Mouse (Mus musculus) hindbrain, embryonic 13.5 days (tissue): ENCODE measurements around the gene Srp14. TPM values are rescaled to one million over a fixed set of nuclear protein-coding genes. Genes with fewer than 3 reads are reported as not detected.

Experiments
- ATAC-seq: fragments of 200-750 bp; cut with Nextera tagmentation; 2 replicates; pipeline ENCODE4 v1.8.0; 2017; ENCODE audit warnings: moderate TSS enrichment; ENCODE audit not compliant: low FRiP score
- H3K27ac ChIP-seq: fragments of 300-500 bp; sonication (generic); 2 replicates; pipeline ENCODE4 v1.5.1; 2015; ENCODE audit warnings: inconsistent platforms, mild to moderate bottlenecking, moderate library complexity
- H3K27me3 ChIP-seq: fragments of 300-500 bp; sonication (generic); 2 replicates; pipeline ENCODE4 v1.6.1; 2015; ENCODE audit warnings: mild to moderate bottlenecking, inconsistent platforms
- H3K36me3 ChIP-seq: fragments of 300-500 bp; sonication (generic); 2 replicates; pipeline ENCODE4 v1.6.1; 2015; ENCODE audit warnings: mild to moderate bottlenecking, inconsistent platforms
- H3K4me1 ChIP-seq: fragments of 300-500 bp; sonication (generic); replicated peaks from 2 replicates; pipeline ENCODE4 v1.6.1; 2015; ENCODE audit warnings: inconsistent platforms
- H3K4me2 ChIP-seq: fragments of 300-500 bp; sonication (generic); 2 replicates; pipeline ENCODE4 v1.6.1; 2015; ENCODE audit warnings: inconsistent platforms, mild to moderate bottlenecking, moderate library complexity
- H3K4me3 ChIP-seq: fragments of 300-500 bp; sonication (generic); 2 replicates; pipeline ENCODE4 v1.5.1; 2015; ENCODE audit warnings: mild to moderate bottlenecking, inconsistent platforms
- H3K9ac ChIP-seq: fragments of 300-500 bp; sonication (generic); 2 replicates; pipeline ENCODE4 v1.6.1; 2015; ENCODE audit warnings: mild to moderate bottlenecking, inconsistent platforms
- H3K9me3 ChIP-seq: fragments of 300-500 bp; sonication (generic); 2 replicates; pipeline ENCODE4 v1.6.1; 2016; ENCODE audit warnings: inconsistent platforms
- WGBS: fragments of 180-500 bp; shearing (Covaris S2); methylation state at CpG from one replicate; pipeline ENCODE4 v1.1.7; 2015; 5-methylcytosine and 5-hydroxymethylcytosine counted together
- polyA plus RNA-seq: library from polyadenylated mRNA; unstranded; fragments of >200 nt; fragmentation: Nextera tagmentation; extraction: Ambion mirVana; gene quantifications from 2 replicates; pipeline ENCODE4 v1.2.1, GENCODE M21; 2015

Srp14 gene
- polyA plus RNA-seq: 362 and 376 TPM in 2 replicates

DNA sequence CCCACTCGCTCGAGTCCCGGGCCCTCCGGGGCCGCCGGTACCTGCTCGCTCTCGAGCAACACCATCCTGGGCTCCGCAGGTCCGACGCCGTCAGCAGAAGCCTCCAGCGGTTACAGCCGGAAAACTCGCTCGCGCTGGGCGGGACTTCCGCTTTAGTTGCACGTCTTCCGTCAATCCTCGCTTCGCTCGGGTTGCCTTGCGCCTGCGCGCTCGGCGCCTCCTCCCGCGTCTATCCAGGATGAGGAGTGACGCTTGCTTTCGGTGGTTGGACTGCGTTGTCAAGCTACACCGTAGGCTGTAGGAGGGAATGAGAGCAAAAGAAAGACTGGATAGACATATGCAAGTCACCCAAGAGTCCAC lies at the start of gene Srp14:
Gene Srp14, minus strand, starts transcription at position 162 of the 360 bp plus-strand sequence.
- peak within 1 kb of the TSS; percentile 87 for H3K27ac ChIP-seq
- peak within 1 kb of the TSS; percentile 86 for H3K4me3 ChIP-seq
- H3K9ac ChIP-seq: peak within 1 kb of the TSS; percentile 93
- no peaks in the 10 kb centered on the region for H3K9me3 ChIP-seq
- H3K4me1 ChIP-seq: peaks cover 25% of the 10 kb centered on the region
- ATAC-seq: peak; percentile 95
- H3K36me3 ChIP-seq: peaks cover 27% of the 10 kb centered on the region
- under 1% methylated on average over 35 of the region's 35 CpGs for WGBS
- no peaks in the 10 kb centered on the region for H3K27me3 ChIP-seq
- H3K4me2 ChIP-seq: peak within 1 kb of the TSS; percentile 83

DNA sequence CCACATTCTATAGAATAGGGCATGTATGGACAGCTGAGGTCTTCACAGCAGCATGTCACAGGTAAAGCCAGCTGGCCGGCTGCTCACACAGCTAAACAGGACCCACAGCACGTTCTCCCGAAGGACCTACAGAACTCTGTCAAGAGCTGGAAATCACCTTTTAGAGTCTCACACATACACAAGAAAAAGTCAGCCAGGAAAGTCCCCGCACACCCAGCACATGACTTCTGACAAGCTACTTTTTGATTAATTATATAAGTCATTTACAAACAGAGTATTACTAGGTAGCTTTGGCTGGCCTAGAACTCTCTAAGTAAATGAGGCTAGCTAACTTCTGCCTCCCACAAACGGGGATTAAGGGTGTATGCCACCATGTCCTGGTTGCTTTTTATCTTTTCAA lies 47.0 kb upstream of the Srp14 start:
- ATAC-seq: no peak
- WGBS: 91% methylated on average over 5 of the region's 5 CpGs
- Histone ChIP-seq H3K27ac (no peak overlapping the region), H3K4me1 (peaks cover 31% of the 10 kb centered on the region), H3K4me2 (no peak overlapping the region), H3K9me3 (no peaks in the 10 kb centered on the region), H3K4me3 (no peak overlapping the region), H3K36me3 (no peaks in the 10 kb centered on the region), H3K27me3 (no peaks in the 10 kb centered on the region), H3K9ac (no peak overlapping the region)

DNA sequence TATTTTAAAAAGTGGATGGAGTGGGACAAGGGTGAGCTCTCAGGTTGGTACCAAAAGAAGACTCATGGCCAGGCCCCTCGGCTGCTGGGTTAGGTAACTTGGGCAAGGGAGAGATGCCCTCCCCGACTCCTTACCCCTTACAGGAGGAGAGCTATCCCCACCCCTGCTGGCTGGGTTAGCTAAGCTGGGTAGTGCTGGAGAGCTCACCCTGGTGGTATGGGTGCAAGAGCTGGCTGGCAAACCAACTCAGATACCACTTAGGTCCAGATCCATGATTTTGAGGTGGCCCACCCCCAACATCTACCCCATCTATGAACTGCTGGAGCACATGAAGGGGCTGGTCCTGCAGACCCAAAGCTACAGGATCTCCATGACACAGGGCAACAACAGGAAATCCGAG lies 45.3 kb upstream of the Srp14 start:
- Histone ChIP-seq H3K36me3 (no peaks in the 10 kb centered on the region), H3K9me3 (no peaks in the 10 kb centered on the region), H3K4me1 (peaks cover 26% of the 10 kb centered on the region), H3K4me2 (no peak overlapping the region), H3K27me3 (no peaks in the 10 kb centered on the region), H3K27ac (no peak overlapping the region), H3K4me3 (no peak overlapping the region), H3K9ac (no peak overlapping the region)
- no peak for ATAC-seq
- WGBS: 82% methylated on average over 3 of the region's 3 CpGs

GRCm38 (mm10) chr2:118523163-118523730 lies 43.7 kb upstream of the Srp14 start:
- no peak overlapping the region for H3K9ac ChIP-seq
- H3K9me3 ChIP-seq: no peaks in the 10 kb centered on the region
- no peak overlapping the region for H3K4me2 ChIP-seq
- H3K4me1 ChIP-seq: peaks cover 23% of the 10 kb centered on the region
- WGBS: 73% methylated on average over 5 of the region's 5 CpGs
- no peaks in the 10 kb centered on the region for H3K36me3 ChIP-seq
- no peak for ATAC-seq
- H3K27me3 ChIP-seq: no peaks in the 10 kb centered on the region
- no peak overlapping the region for H3K4me3 ChIP-seq
- H3K27ac ChIP-seq: no peak overlapping the region

DNA sequence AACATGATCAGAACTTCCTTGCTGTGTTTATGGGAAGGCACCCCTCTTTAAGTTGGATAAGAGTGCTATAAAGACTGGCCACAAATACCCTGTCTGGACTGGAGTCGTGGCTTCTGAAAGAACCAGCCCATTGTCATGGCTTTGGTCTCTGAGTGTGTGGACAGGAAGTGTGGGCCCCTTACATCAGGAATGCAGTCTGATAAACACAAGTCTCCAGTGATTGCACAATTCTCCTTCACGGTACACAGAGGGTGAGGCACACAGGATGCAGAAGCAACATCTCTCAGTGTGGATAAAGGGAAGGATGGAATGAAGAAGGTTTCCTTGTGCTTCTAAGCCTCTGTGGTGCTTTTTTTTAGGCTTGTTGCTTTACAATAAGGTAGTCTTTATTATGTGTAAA lies 42.8 kb upstream of the Srp14 start:
- ATAC-seq: no peak
- no peak overlapping the region for H3K27ac ChIP-seq
- H3K27me3 ChIP-seq: no peaks in the 10 kb centered on the region
- H3K4me1 ChIP-seq: peaks cover 23% of the 10 kb centered on the region
- H3K9me3 ChIP-seq: no peaks in the 10 kb centered on the region
- no peaks in the 10 kb centered on the region for H3K36me3 ChIP-seq
- WGBS: 37% methylated on average over 2 of the region's 2 CpGs
- no peak overlapping the region for H3K9ac ChIP-seq
- H3K4me3 ChIP-seq: no peak overlapping the region
- H3K4me2 ChIP-seq: no peak overlapping the region

- H3K9ac ChIP-seq: no peak overlapping the region
- H3K27ac ChIP-seq: peak overlapping the region; percentile 69
- H3K4me2 ChIP-seq: no peak overlapping the region
- H3K9me3 ChIP-seq: no peaks in the 10 kb centered on the region
- peaks cover 23% of the 10 kb centered on the region for H3K4me1 ChIP-seq
- H3K36me3 ChIP-seq: no peaks in the 10 kb centered on the region
- H3K27me3 ChIP-seq: no peaks in the 10 kb centered on the region
- peak; percentile 88 for ATAC-seq
- 44% methylated on average over 9 of the region's 9 CpGs for WGBS
- no peak overlapping the region for H3K4me3 ChIP-seq
Measured at GRCm38 (mm10) chr2:118520042-118520933, 40.8 kb upstream of the Srp14 start.

GRCm38 (mm10) chr2:118512418-118513377 lies 33.2 kb upstream of the Srp14 start:
- Histone ChIP-seq H3K27ac (no peak overlapping the region), H3K36me3 (no peaks in the 10 kb centered on the region), H3K27me3 (peaks cover 27% of the 10 kb centered on the region), H3K4me3 (no peak overlapping the region), H3K9me3 (no peaks in the 10 kb centered on the region), H3K4me1 (peaks cover 21% of the 10 kb centered on the region), H3K9ac (no peak overlapping the region), H3K4me2 (no peak overlapping the region)
- ATAC-seq: no peak
- 81% methylated on average over 16 of the region's 16 CpGs for WGBS

DNA sequence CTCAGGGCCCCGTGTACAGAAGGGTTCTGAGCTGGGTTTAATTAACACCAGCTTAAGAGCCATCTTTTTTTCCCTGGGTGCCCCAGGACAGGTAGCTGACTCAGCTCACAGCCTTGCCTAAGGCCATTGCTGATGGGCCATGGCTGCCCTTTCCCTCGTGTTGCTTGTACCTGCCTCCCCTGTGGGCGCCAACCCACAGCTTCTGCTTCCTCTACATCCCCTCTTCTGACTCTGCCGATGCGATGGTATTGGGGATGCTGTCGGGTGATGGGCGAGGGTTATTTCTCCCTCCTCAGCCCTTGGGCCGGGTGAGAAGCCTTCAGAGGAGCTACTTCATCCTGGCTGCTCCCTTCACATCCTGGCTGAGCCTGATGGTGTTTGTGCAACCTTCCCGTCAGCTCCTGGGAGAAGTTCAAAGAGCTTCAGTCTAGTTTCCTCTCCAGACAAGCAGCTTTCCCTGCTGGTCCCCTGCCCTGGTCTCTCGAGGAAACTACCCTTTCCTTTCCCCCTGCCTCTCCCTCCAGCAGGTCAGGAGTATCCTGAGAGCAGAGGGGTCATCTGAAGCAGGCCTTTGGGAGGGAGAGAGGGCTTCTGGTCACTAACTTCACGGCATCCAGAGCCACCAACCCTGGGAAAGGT lies 32.4 kb upstream of the Srp14 start:
- Histone ChIP-seq H3K4me3 (no peak overlapping the region), H3K4me1 (peaks cover 21% of the 10 kb centered on the region), H3K4me2 (no peak overlapping the region), H3K36me3 (no peaks in the 10 kb centered on the region), H3K27ac (no peak overlapping the region), H3K27me3 (peaks cover 27% of the 10 kb centered on the region), H3K9me3 (no peaks in the 10 kb centered on the region), H3K9ac (no peak overlapping the region)
- WGBS: 65% methylated on average over 11 of the region's 11 CpGs
- no peak for ATAC-seq

DNA sequence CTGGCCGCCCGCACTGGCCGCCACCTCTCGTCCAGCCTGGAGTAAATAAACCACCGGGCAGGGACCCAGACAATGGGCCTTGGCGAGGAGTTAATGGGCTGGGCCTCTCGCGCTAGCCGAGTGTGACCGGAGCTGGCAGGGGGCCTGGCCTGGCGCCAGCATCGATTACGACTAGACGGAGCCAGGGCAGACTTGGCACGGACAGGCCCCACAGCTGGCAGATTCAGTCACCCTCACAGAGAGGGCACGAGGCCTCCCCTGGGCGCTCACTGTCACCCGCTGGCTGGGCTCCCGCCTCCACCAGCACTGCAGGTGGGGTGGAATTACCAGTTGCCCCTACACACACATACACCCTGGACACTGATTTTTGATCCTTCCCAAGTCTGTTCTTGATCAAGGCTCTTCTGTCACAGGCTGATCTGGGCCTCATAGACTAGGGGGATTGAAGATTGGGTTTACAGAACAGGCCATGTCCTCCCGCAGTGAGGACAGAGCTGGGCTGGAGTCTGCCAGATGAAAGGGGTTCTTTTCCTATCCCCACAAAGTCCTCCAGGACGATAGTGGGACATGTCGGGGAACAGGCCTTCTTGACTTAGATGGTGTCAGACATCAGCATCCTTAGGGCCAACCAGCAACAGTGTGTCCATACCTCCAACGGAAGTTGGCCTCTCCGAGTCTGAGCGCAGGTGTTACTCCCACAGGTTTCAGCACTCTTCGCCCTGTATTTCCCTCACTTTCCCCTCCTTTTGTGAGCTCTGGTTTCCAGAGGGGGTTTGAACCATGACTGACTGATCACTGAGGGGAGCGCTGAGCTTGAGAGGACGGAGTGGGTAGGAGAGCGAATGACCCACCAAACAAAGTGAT lies 31.2 kb upstream of the Srp14 start:
- Histone ChIP-seq H3K4me2 (peak overlapping the region; percentile 10; the same call in 1 of the 2 replicates), H3K9ac (peak overlapping the region; percentile 63)
- ATAC-seq: peak; percentile 92

DNA sequence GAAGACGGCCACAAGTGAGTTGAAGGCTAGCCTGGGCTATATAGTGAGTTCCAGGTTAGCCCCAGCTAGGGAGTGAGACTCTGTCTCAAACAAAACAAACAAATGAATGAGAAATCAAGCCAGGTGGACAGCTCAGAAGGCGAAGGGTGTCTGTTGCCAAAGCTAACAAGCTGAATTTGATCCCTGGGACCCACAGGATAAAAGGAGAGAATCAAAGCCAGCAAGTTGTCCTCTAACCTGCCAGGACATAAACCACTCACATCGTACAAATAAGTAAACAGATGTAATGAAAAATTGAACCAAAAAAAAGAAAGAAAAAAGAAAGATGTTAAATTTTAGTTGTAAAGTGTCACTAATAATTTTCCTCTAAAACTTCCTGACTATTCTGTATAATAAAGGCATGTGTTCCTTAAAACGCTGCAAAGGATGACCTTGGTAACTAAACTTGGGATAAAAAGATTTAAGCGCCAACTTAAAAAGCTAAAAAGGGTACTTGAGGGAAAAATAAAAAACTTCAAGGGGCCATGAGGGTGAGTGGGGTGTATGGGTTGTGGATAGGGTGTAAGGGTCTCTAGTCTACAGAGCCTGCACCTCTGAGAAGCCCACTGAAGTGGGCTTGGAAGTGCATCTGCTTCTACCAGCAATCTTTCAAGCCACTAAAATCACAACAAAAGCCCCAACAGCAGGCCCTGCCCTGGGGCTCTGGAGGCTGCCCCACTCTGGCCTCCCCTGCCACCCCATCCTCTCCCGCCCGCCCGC lies 30.4 kb upstream of the Srp14 start:
- H3K9ac ChIP-seq: peak overlapping the region; percentile 63
- ATAC-seq: peak; percentile 66; the same call in 1 of the 2 replicates
- H3K4me2 ChIP-seq: peak overlapping the region; percentile 10; the same call in 1 of the 2 replicates
- H3K9me3 ChIP-seq: no peaks in the 10 kb centered on the region
- H3K36me3 ChIP-seq: no peaks in the 10 kb centered on the region
- H3K4me3 ChIP-seq: no peak overlapping the region
- WGBS: 47% methylated on average over 8 of the region's 8 CpGs
- peaks cover 30% of the 10 kb centered on the region for H3K27me3 ChIP-seq
- H3K27ac ChIP-seq: peak overlapping the region; percentile 79
- peaks cover 21% of the 10 kb centered on the region for H3K4me1 ChIP-seq

More for the DNA sequence above, 31.2 kb upstream of the Srp14 start:
- Histone ChIP-seq H3K4me3 (no peak overlapping the region), H3K27ac (peak overlapping the region; percentile 79), H3K36me3 (no peaks in the 10 kb centered on the region), H3K9me3 (no peaks in the 10 kb centered on the region), H3K4me1 (peaks cover 21% of the 10 kb centered on the region), H3K27me3 (peaks cover 27% of the 10 kb centered on the region)
- 28% methylated on average over 29 of the region's 29 CpGs for whole genome bisulfite sequencing
